Mouse (Mus musculus) heart, adult 11 months (tissue): Measurements from ENCODE around the gene Mup5.
"Not testable (repeated sequence)": the region's sequence is repeated elsewhere in the genome, so short reads cannot be mapped to it uniquely, and the experiment has no call there.

Source experiments
- DNase-seq: peaks from one replicate; pipeline ENCODE4 v3.0.0; 2022

The Mup5 gene

GRCm38 (mm10) chr4:61834952-61835708 is at the start of gene Mup5:
Gene Mup5, minus strand, starts transcription at chr4:61835233.
- no peak for DNase-seq

GRCm38 (mm10) chr4:61858160-61858559 is 23.1 kb upstream of the Mup5 start:
- DNase-seq, result peak; percentile 61

- peak; percentile 87 for DNase-seq
These were observed 21.0 kb upstream of the Mup5 start for GRCm38 (mm10) chr4:61855831-61856698.

GRCm38 (mm10) chr4:61855344-61855743 is 20.3 kb upstream of the Mup5 start:
- DNase-seq, result no peak

GRCm38 (mm10) chr4:61844758-61845455 is 9.9 kb upstream of the Mup5 start:
- DNase-seq, result no peak

- no peak for DNase-seq
These were observed 5.8 kb downstream of the Mup5 start for GRCm38 (mm10) chr4:61829211-61829610.

GRCm38 (mm10) chr4:61823185-61823584 is 11.8 kb downstream of the Mup5 start:
- no peak for DNase-seq

GRCm38 (mm10) chr4:61822541-61822940 is 12.5 kb downstream of the Mup5 start:
- not testable (repeated sequence) for DNase-seq

GRCm38 (mm10) chr4:61815602-61816001 is 19.4 kb downstream of the Mup5 start:
- DNase-seq, result no peak

GRCm38 (mm10) chr4:61813435-61813834 is 21.6 kb downstream of the Mup5 start:
- peak; percentile 77 for DNase-seq

GRCm38 (mm10) chr4:61811193-61811592 is 23.8 kb downstream of the Mup5 start:
- peak; percentile 66 for DNase-seq

GRCm38 (mm10) chr4:61808926-61809325 is 26.1 kb downstream of the Mup5 start:
- not testable (repeated sequence) for DNase-seq

- DNase-seq, result peak; percentile 17
These were observed 45.3 kb downstream of the Mup5 start for GRCm38 (mm10) chr4:61789699-61790098.

GRCm38 (mm10) chr4:61784231-61784630 is 50.8 kb downstream of the Mup5 start:
- DNase-seq, result peak; percentile 14

- DNase-seq, result not testable (repeated sequence)
These were observed 52.9 kb downstream of the Mup5 start, which contains the start of gene Mup19 for GRCm38 (mm10) chr4:61782169-61782568. Gene Mup19, minus strand, starts transcription at chr4:61782269.
